Mouse (Mus musculus) myocyte (in vitro differentiated cells): Measurements from ENCODE around the gene Pparg. TPM values are rescaled to one million over a fixed set of nuclear protein-coding genes. Genes with fewer than 3 reads are reported as not detected.
A peak's percentile ranks its signal among the peaks of the same experiment; 100 is the strongest.

Source experiments
- H3K27me3 ChIP-seq: one replicate; pipeline ENCODE4 v1.6.1; 2011; ENCODE audit not compliant: control insufficient read depth, insufficient read depth, insufficient read length
- H3K36me3 ChIP-seq: one replicate; pipeline ENCODE4 v1.6.1; 2011; ENCODE audit not compliant: control insufficient read depth, insufficient read depth
- H3K4me2 ChIP-seq: one replicate; pipeline ENCODE4 v1.6.1; 2011; ENCODE audit warnings: low read depth, control low read depth
- H3K4me3 ChIP-seq: one replicate; pipeline ENCODE4 v1.5.1; 2011; ENCODE audit warnings: mild to moderate bottlenecking, control low read depth, moderate library complexity
- H3K79me2 ChIP-seq: one replicate; pipeline ENCODE4 v1.6.1; 2011; ENCODE audit not compliant: control insufficient read depth, insufficient read depth
- H3ac ChIP-seq: one replicate; pipeline ENCODE4 v1.6.1; 2011; ENCODE audit not compliant: control insufficient read depth, insufficient read length
- CEBPB ChIP-seq: IDR thresholded peaks from 2 replicates; pipeline ENCODE4 v1.6.1; 2011; ENCODE audit warnings: mild to moderate bottlenecking, moderate library complexity; ENCODE audit not compliant: poor library complexity, insufficient read depth, severe bottlenecking
- E2F4 ChIP-seq: IDR thresholded peaks from one replicate; pipeline ENCODE4 v1.6.1; 2011; ENCODE audit warnings: mild to moderate bottlenecking, control low read depth, moderate library complexity; ENCODE audit not compliant: insufficient read depth
- MAX ChIP-seq: IDR thresholded peaks from one replicate; pipeline ENCODE4 v1.6.1; 2011; ENCODE audit warnings: low read depth, mild to moderate bottlenecking, control low read depth
- MYOD1 ChIP-seq, 3 experiments: IDR thresholded peaks; one replicate each; pipeline ENCODE4 v1.6.1; 2011; ENCODE audit warnings: control low read depth in 2 of 3, low read depth in 2 of 3, mild to moderate bottlenecking in 2 of 3, moderate library complexity in 1 of 3; ENCODE audit not compliant: insufficient read length in 2 of 3, control insufficient read depth in 1 of 3
- MYOG ChIP-seq, 3 experiments: IDR thresholded peaks; one replicate each; pipeline ENCODE4 v1.6.1; 2011; ENCODE audit warnings: control low read depth in 2 of 3, low read depth in 2 of 3, mild to moderate bottlenecking in 2 of 3; ENCODE audit not compliant: insufficient read length in 2 of 3, control insufficient read depth in 1 of 3, insufficient read depth in 1 of 3
- POLR2A ChIP-seq: IDR thresholded peaks from one replicate; pipeline ENCODE4 v1.6.1; 2011; ENCODE audit warnings: low read depth, mild to moderate bottlenecking, control low read depth, moderate library complexity; ENCODE audit not compliant: insufficient read length
- POLR2AphosphoS2 ChIP-seq: IDR thresholded peaks from one replicate; pipeline ENCODE4 v1.6.1; 2011; ENCODE audit warnings: low read depth, control low read depth; ENCODE audit not compliant: insufficient read length
- REST ChIP-seq: IDR thresholded peaks from one replicate; pipeline ENCODE4 v1.6.1; 2011; ENCODE audit warnings: mild to moderate bottlenecking, control low read depth, moderate library complexity; ENCODE audit not compliant: insufficient read depth, insufficient read length
- SRF ChIP-seq: IDR thresholded peaks from one replicate; pipeline ENCODE4 v1.6.1; 2011; ENCODE audit warnings: low read depth; ENCODE audit not compliant: control insufficient read depth, insufficient read length
- TCF12 ChIP-seq: IDR thresholded peaks from one replicate; pipeline ENCODE4 v1.6.1; 2011; ENCODE audit warnings: mild to moderate bottlenecking, control low read depth; ENCODE audit not compliant: poor library complexity, insufficient read depth, severe bottlenecking
- TCF3 ChIP-seq: IDR thresholded peaks from one replicate; pipeline ENCODE4 v1.6.1; 2011; ENCODE audit warnings: low read depth, control low read depth; ENCODE audit not compliant: insufficient read length
- USF1 ChIP-seq: IDR thresholded peaks from one replicate; pipeline ENCODE4 v1.6.1; 2011; ENCODE audit warnings: low read depth, mild to moderate bottlenecking, control low read depth, moderate library complexity
- polyA plus RNA-seq: library from polyadenylated mRNA; unstranded; fragments of >200 nt; fragmentation: generic; extraction: Trizol; gene quantifications from one replicate; pipeline ENCODE4 v1.2.1, GENCODE M21; 2012; ENCODE audit warnings: missing spikeins

The Pparg gene
- polyA plus RNA-seq, 1 experiment: 2.2 TPM

DNA sequence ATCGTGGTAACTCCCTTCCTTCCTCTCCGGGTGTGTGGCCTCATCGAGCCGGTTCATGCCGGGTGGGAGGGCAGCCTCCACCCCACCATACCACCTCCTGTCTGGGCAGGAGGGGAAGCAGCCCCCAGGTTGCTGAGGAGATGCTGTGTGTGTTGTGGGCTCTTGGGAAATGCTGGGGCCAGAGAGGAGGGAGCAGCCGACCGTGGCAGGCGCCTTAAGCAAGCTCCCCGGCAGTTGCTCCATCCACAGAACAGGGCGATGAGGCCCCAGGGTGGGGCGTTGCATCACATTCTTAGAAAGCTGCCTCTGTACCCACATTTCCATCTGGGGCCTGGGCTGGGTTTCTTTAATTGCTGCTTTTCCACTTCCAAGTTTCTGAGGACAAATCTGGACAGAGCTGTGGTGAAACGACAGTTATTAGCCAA lies 158.5 kb downstream of the Pparg start:
- Histone ChIP-seq H3K4me2 (no peak overlapping the region), H3K27me3 (no peaks in the 10 kb centered on the region), H3K79me2 (no peaks in the 10 kb centered on the region), H3K36me3 (no peaks in the 10 kb centered on the region), H3K4me3 (no peak overlapping the region), H3ac (no peak overlapping the region)
- TF ChIP-seq MYOG (IDR thresholded peaks at IDR 0.05; ENCODE audit: control insufficient read depth in 1 of 3, insufficient read depth in 1 of 3, insufficient read length in 2 of 3, low read depth in 2 of 3) (no peak), MYOD1 (IDR thresholded peaks at IDR 0.05; ENCODE audit: control insufficient read depth in 1 of 3, insufficient read length in 2 of 3, low read depth in 2 of 3) (no peak), MAX (no peak), POLR2A (no peak), REST (no peak), USF1 (no peak), TCF12 (no peak), E2F4 (no peak), POLR2AphosphoS2 (no peak), SRF (no peak), CEBPB (no peak), TCF3 (no peak)

- no peak overlapping the region for H3K4me2 ChIP-seq
- H3K79me2 ChIP-seq: no peaks in the 10 kb centered on the region
- TF ChIP-seq E2F4: no peak
- TF ChIP-seq USF1: no peak
- no peak for TF ChIP-seq POLR2A
- no peak for TF ChIP-seq CEBPB
- TF ChIP-seq TCF12: no peak
- no peak for TF ChIP-seq REST
- no peak for TF ChIP-seq MAX
- no peak for TF ChIP-seq TCF3
- TF ChIP-seq MYOG (IDR thresholded peaks at IDR 0.05; ENCODE audit: control insufficient read depth in 1 of 3, insufficient read depth in 1 of 3, insufficient read length in 2 of 3, low read depth in 2 of 3): no peak
- no peak for TF ChIP-seq MYOD1 (IDR thresholded peaks at IDR 0.05; ENCODE audit: control insufficient read depth in 1 of 3, insufficient read length in 2 of 3, low read depth in 2 of 3)
- no peak for TF ChIP-seq SRF
- TF ChIP-seq POLR2AphosphoS2: no peak
- no peaks in the 10 kb centered on the region for H3K36me3 ChIP-seq
- H3K27me3 ChIP-seq: no peaks in the 10 kb centered on the region
- no peak overlapping the region for H3ac ChIP-seq
- H3K4me3 ChIP-seq: no peak overlapping the region
These were observed 161.2 kb downstream of the Pparg start for GRCm38 (mm10) chr6:115521923-115522322.

DNA sequence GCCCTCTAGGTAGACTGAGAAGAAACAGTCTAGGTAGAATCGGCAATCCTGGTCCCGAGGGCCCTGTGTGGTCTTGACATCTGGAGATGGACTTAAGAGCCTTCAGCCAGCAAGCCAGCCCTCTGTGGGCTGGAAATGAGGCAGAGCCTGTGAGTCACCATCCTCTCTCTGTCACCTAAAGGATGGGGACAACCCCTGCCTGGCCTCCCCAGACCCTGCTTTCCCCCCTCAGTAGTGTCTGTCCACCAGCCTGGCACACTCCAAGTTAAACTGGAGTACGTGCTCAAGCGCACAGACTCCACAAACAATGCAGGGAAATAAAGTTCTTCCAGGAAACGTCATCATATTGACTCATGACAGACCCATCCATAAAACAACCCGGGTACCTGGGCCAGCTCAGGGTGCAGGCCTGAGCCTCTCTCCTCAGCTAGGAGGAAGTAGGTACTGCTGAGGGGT lies 162.0 kb downstream of the Pparg start:
- no peaks in the 10 kb centered on the region for H3K36me3 ChIP-seq
- H3ac ChIP-seq: no peak overlapping the region
- peak overlapping the region; percentile 2 for H3K4me2 ChIP-seq
- H3K27me3 ChIP-seq: no peaks in the 10 kb centered on the region
- TF ChIP-seq SRF (no peak), TCF3 (no peak), REST (no peak), TCF12 (no peak), USF1 (no peak), E2F4 (no peak), POLR2A (no peak), MYOG (IDR thresholded peaks at IDR 0.05; ENCODE audit: control insufficient read depth in 1 of 3, insufficient read depth in 1 of 3, insufficient read length in 2 of 3, low read depth in 2 of 3) (no peak), MYOD1 (IDR thresholded peaks at IDR 0.05; ENCODE audit: control insufficient read depth in 1 of 3, insufficient read length in 2 of 3, low read depth in 2 of 3) (no peak), POLR2AphosphoS2 (no peak), CEBPB (no peak), MAX (no peak)
- H3K4me3 ChIP-seq: no peak overlapping the region
- H3K79me2 ChIP-seq: no peaks in the 10 kb centered on the region

DNA sequence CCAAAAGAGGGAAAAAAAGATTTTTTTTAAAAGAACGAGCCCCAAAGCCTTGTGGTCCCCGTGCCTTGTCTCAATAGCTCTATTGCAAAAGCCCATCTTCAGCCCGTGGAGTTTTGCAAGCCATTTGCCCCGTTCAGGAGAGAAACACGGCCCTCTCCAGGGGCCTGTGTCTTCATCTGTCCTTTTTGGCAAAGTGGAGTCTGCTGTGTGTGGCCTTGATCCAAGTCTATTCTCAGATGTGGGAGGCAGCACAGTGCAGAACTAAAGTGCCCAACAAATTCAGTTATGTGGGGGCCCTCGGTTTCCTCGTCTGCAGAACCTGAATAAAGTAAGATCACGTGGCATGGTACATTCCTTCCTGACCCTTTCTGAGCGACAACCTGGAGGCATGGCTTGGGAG lies 162.4 kb downstream of the Pparg start:
- Histone ChIP-seq H3K4me2 (peak overlapping the region; percentile 2), H3K36me3 (no peaks in the 10 kb centered on the region), H3K4me3 (no peak overlapping the region), H3ac (no peak overlapping the region), H3K79me2 (no peaks in the 10 kb centered on the region), H3K27me3 (no peaks in the 10 kb centered on the region)
- no peak for TF ChIP-seq MYOG (IDR thresholded peaks at IDR 0.05; ENCODE audit: control insufficient read depth in 1 of 3, insufficient read depth in 1 of 3, insufficient read length in 2 of 3, low read depth in 2 of 3)
- no peak for TF ChIP-seq POLR2AphosphoS2
- no peak for TF ChIP-seq SRF

- no peak for TF ChIP-seq POLR2A
- H3K79me2 ChIP-seq: no peaks in the 10 kb centered on the region
- H3ac ChIP-seq: no peak overlapping the region
- no peaks in the 10 kb centered on the region for H3K36me3 ChIP-seq
- no peak overlapping the region for H3K4me3 ChIP-seq
- H3K4me2 ChIP-seq: no peak overlapping the region
- no peaks in the 10 kb centered on the region for H3K27me3 ChIP-seq
These were observed 163.8 kb downstream of the Pparg start for GRCm38 (mm10) chr6:115524449-115524990.
